Mouse (Mus musculus) forebrain, embryonic 16.5 days (tissue): Measurements from ENCODE around the gene Cnmd. TPM values are rescaled to one million over a fixed set of nuclear protein-coding genes. Genes with fewer than 3 reads are reported as not detected.

Experiments used
- ATAC-seq: fragments of 200-750 bp; cut with Nextera tagmentation; 2 replicates; pipeline ENCODE4 v1.8.0; 2017; ENCODE audit warnings: mild to moderate bottlenecking, moderate library complexity
- H3K27ac ChIP-seq: fragments of 300-500 bp; sonication (generic); 2 replicates; pipeline ENCODE4 v1.5.1; 2014; ENCODE audit warnings: low read length, control low read depth
- H3K27me3 ChIP-seq: fragments of 300-500 bp; sonication (generic); replicated peaks from 2 replicates; pipeline ENCODE4 v1.6.1; 2014; ENCODE audit warnings: low read length; ENCODE audit not compliant: control insufficient read depth, insufficient read depth
- H3K36me3 ChIP-seq: fragments of 300-500 bp; sonication (generic); 2 replicates; pipeline ENCODE4 v1.6.1; 2014; ENCODE audit not compliant: control insufficient read depth, insufficient read depth
- H3K4me1 ChIP-seq: fragments of 300-500 bp; sonication (generic); replicated peaks from 2 replicates; pipeline ENCODE4 v1.6.1; 2014; ENCODE audit warnings: low read length; ENCODE audit not compliant: control insufficient read depth, insufficient read depth
- H3K4me2 ChIP-seq: fragments of 300-500 bp; sonication (generic); 2 replicates; pipeline ENCODE4 v1.6.1; 2014; ENCODE audit warnings: mild to moderate bottlenecking, low read length, control low read depth
- H3K4me3 ChIP-seq: fragments of 300-500 bp; sonication (generic); replicated peaks from 2 replicates; pipeline ENCODE4 v1.5.1; 2014; ENCODE audit warnings: mild to moderate bottlenecking, low read length, control low read depth
- H3K9ac ChIP-seq: fragments of 300-500 bp; sonication (generic); replicated peaks from 2 replicates; pipeline ENCODE4 v1.6.1; 2014; ENCODE audit warnings: low read depth, low read length, control low read depth
- H3K9me3 ChIP-seq: fragments of 300-500 bp; sonication (generic); 2 replicates; pipeline ENCODE4 v1.6.1; 2016; ENCODE audit warnings: low read length; ENCODE audit not compliant: control insufficient read depth
- WGBS: fragments of 180-500 bp; shearing (Covaris S2); extraction: QIAGEN DNeasy Blood & Tissue Kit; methylation state at CpG from one replicate; pipeline ENCODE4 v1.1.7; 2014; 5-methylcytosine and 5-hydroxymethylcytosine counted together
- polyA plus RNA-seq: library from polyadenylated mRNA; unstranded; fragments of >200 nt; fragmentation: Nextera tagmentation; extraction: Ambion mirVana; gene quantifications from 2 replicates; pipeline ENCODE4 v1.2.1, GENCODE M21; 2015

The Cnmd gene
- polyA plus RNA-seq, 1 experiment from 2014 or later: 0.62 TPM

GRCm38 (mm10) chr14:79652654-79653053, 9.3 kb downstream of the Cnmd start:
- Histone ChIP-seq H3K4me1 (no peaks in the 10 kb centered on the region), H3K9ac (no peak overlapping the region), H3K4me2 (no peak overlapping the region), H3K27ac (no peak overlapping the region), H3K9me3 (no peaks in the 10 kb centered on the region), H3K36me3 (no peaks in the 10 kb centered on the region), H3K27me3 (no peaks in the 10 kb centered on the region), H3K4me3 (no peak overlapping the region)
- 81% methylated on average over 4 of the region's 4 CpGs for WGBS
- no peak for ATAC-seq

GRCm38 (mm10) chr14:79649680-79650079, 12.3 kb downstream of the Cnmd start:
- no peaks in the 10 kb centered on the region for H3K36me3 ChIP-seq
- no peak overlapping the region for H3K4me3 ChIP-seq
- no peak for ATAC-seq
- H3K4me2 ChIP-seq: no peak overlapping the region
- WGBS: 77% methylated on average over 3 of the region's 3 CpGs
- no peak overlapping the region for H3K27ac ChIP-seq
- no peaks in the 10 kb centered on the region for H3K27me3 ChIP-seq
- no peaks in the 10 kb centered on the region for H3K9me3 ChIP-seq
- no peaks in the 10 kb centered on the region for H3K4me1 ChIP-seq
- no peak overlapping the region for H3K9ac ChIP-seq

- Histone ChIP-seq H3K4me3 (no peak overlapping the region), H3K9me3 (no peaks in the 10 kb centered on the region), H3K9ac (no peak overlapping the region), H3K4me1 (no peaks in the 10 kb centered on the region), H3K36me3 (no peaks in the 10 kb centered on the region), H3K27ac (no peak overlapping the region), H3K27me3 (no peaks in the 10 kb centered on the region), H3K4me2 (no peak overlapping the region)
- 41% methylated on average over 11 of the region's 11 CpGs for WGBS
- no peak for ATAC-seq
These were observed 16.6 kb downstream of the Cnmd start for GRCm38 (mm10) chr14:79645378-79645777.

GRCm38 (mm10) chr14:79642063-79642462, 19.9 kb downstream of the Cnmd start:
- H3K9me3 ChIP-seq: no peaks in the 10 kb centered on the region
- no peak overlapping the region for H3K9ac ChIP-seq
- H3K4me3 ChIP-seq: no peak overlapping the region
- H3K36me3 ChIP-seq: no peaks in the 10 kb centered on the region
- no peak for ATAC-seq
- 69% methylated on average over 9 of the region's 9 CpGs for WGBS
- H3K27me3 ChIP-seq: no peaks in the 10 kb centered on the region
- no peaks in the 10 kb centered on the region for H3K4me1 ChIP-seq
- H3K4me2 ChIP-seq: no peak overlapping the region
- H3K27ac ChIP-seq: no peak overlapping the region

GRCm38 (mm10) chr14:79636814-79637213, 25.2 kb downstream of the Cnmd start:
- no peak overlapping the region for H3K4me3 ChIP-seq
- no peak for ATAC-seq
- H3K27ac ChIP-seq: no peak overlapping the region
- H3K4me2 ChIP-seq: no peak overlapping the region
- 89% methylated on average over 4 of the region's 4 CpGs for WGBS
- no peak overlapping the region for H3K9ac ChIP-seq
- no peaks in the 10 kb centered on the region for H3K4me1 ChIP-seq
- H3K9me3 ChIP-seq: no peaks in the 10 kb centered on the region
- H3K36me3 ChIP-seq: no peaks in the 10 kb centered on the region
- no peaks in the 10 kb centered on the region for H3K27me3 ChIP-seq

- H3K36me3 ChIP-seq: peaks cover 2% of the 10 kb centered on the region; the same call in 1 of the 2 replicates
- no peaks in the 10 kb centered on the region for H3K27me3 ChIP-seq
- WGBS: 95% methylated on average over 2 of the region's 2 CpGs
- H3K27ac ChIP-seq: no peak overlapping the region
- no peak overlapping the region for H3K9ac ChIP-seq
- H3K4me1 ChIP-seq: no peaks in the 10 kb centered on the region
- no peaks in the 10 kb centered on the region for H3K9me3 ChIP-seq
- H3K4me3 ChIP-seq: no peak overlapping the region
- H3K4me2 ChIP-seq: no peak overlapping the region
- ATAC-seq: no peak
These were observed 28.8 kb downstream of the Cnmd start for GRCm38 (mm10) chr14:79633196-79633595.

GRCm38 (mm10) chr14:79632330-79632729, 29.6 kb downstream of the Cnmd start:
- 79% methylated on average over 6 of the region's 6 CpGs for WGBS

GRCm38 (mm10) chr14:79621143-79621542, 40.8 kb downstream of the Cnmd start:
- no peak for ATAC-seq
- WGBS: 83% methylated on average over 3 of the region's 3 CpGs
- no peak overlapping the region for H3K9ac ChIP-seq
- H3K9me3 ChIP-seq: no peaks in the 10 kb centered on the region
- H3K36me3 ChIP-seq: peaks cover 26% of the 10 kb centered on the region
- H3K27me3 ChIP-seq: no peaks in the 10 kb centered on the region
- no peak overlapping the region for H3K27ac ChIP-seq
- H3K4me1 ChIP-seq: 0 out of 2 replicates have a peak, but pooled peaks cover 3% of the 10 kb centered on the region
- no peak overlapping the region for H3K4me3 ChIP-seq
- H3K4me2 ChIP-seq: no peak overlapping the region

More at GRCm38 (mm10) chr14:79632330-79632729, 29.6 kb downstream of the Cnmd start:
- H3K4me3 ChIP-seq: no peak overlapping the region
- no peak overlapping the region for H3K9ac ChIP-seq
- H3K27me3 ChIP-seq: no peaks in the 10 kb centered on the region
- H3K36me3 ChIP-seq: peaks cover 6% of the 10 kb centered on the region; the same call in 1 of the 2 replicates
- H3K4me1 ChIP-seq: no peaks in the 10 kb centered on the region
- H3K27ac ChIP-seq: no peak overlapping the region
- H3K9me3 ChIP-seq: no peaks in the 10 kb centered on the region
- no peak overlapping the region for H3K4me2 ChIP-seq
- ATAC-seq: no peak

- peaks cover 15% of the 10 kb centered on the region for H3K36me3 ChIP-seq
- no peaks in the 10 kb centered on the region for H3K9me3 ChIP-seq
- no peak overlapping the region for H3K27ac ChIP-seq
- H3K4me2 ChIP-seq: no peak overlapping the region
- no peak overlapping the region for H3K4me3 ChIP-seq
- no peak overlapping the region for H3K9ac ChIP-seq
- ATAC-seq: no peak
- H3K27me3 ChIP-seq: no peaks in the 10 kb centered on the region
- WGBS: 95% methylated on average over 7 of the region's 7 CpGs
- H3K4me1 ChIP-seq: 0 out of 2 replicates have a peak, but pooled peaks cover 3% of the 10 kb centered on the region
These were observed 42.2 kb downstream of the Cnmd start for GRCm38 (mm10) chr14:79619802-79620201.
